In the genomic region with DNA sequence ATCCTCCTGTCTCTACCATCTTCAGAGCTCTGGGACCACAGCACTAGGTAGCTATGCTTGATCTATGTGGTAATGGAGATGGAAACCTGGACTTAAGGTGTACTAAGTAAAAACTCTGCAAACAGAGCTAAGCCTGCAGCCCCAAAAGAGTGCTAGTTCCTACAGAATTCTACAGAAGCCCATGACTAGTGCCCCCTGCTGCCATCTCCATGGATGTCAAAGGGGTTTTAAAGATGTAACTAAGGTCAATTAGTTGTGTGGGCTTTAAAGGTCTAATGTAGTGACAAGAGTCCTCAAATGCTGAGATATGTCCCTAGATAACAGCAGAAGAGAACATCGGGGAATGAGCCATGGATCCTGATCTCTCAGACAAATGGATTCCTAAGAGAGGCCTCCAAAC, we compare ENCODE assay signal across 13 mouse cellular contexts.
"Had no signal": no experiment of that assay in that cellular context is flagged by ENCODE, and none has a peak within 500 bp of the region (broad histone marks: within the 10 kb centered on the region; RNA-seq: fewer than 3 reads in every experiment).

No protein-coding gene starts in this region.

- H3K9me3 ChIP-seq: kidney, embryonic 15.5 days; limb, embryonic 15.5 days; liver, embryonic 12.5 days; neural tube, embryonic 13.5 days; stomach, embryonic 15.5 days had no signal

- H3K4me2 ChIP-seq: kidney, embryonic 15.5 days; limb, embryonic 15.5 days; liver, embryonic 12.5 days; lung, embryonic 14.5 days; neural tube, embryonic 13.5 days; stomach, embryonic 15.5 days had no signal

- H3K9ac ChIP-seq: kidney, embryonic 15.5 days; limb, embryonic 15.5 days; liver, embryonic 12.5 days; lung, embryonic 14.5 days; neural tube, embryonic 13.5 days; stomach, embryonic 15.5 days had no signal

- DNase-seq: kidney, adult 2 months; kidney, postnatal 14 days; layer of hippocampus, postnatal 36 days; lung, embryonic 14.5 days; midbrain, embryonic 14.5 days; retina, postnatal 1 day; right cerebral cortex, postnatal 14 days; thymus, postnatal 4 days had no signal

- H3K27me3 ChIP-seq: limb, embryonic 15.5 days; liver, embryonic 12.5 days; neural tube, embryonic 13.5 days; stomach, embryonic 15.5 days had no signal

- H3K4me3 ChIP-seq: kidney, embryonic 15.5 days; limb, embryonic 15.5 days; liver, embryonic 12.5 days; neural tube, embryonic 13.5 days; stomach, embryonic 15.5 days had no signal

- H3K4me1 ChIP-seq: liver, embryonic 12.5 days; stomach, embryonic 15.5 days had no signal

- H3K36me3 ChIP-seq: kidney, embryonic 15.5 days; limb, embryonic 15.5 days; liver, embryonic 12.5 days; neural tube, embryonic 13.5 days; stomach, embryonic 15.5 days had no signal

- ATAC-seq: liver, embryonic 12.5 days had no signal

- H3K27ac ChIP-seq: kidney, embryonic 15.5 days; limb, embryonic 15.5 days; liver, embryonic 12.5 days; neural tube, embryonic 13.5 days; stomach, embryonic 15.5 days had no signal
